Mouse (Mus musculus) heart, adult 18-20 months (tissue): ENCODE data around the gene Mon2. TPM values are rescaled to one million over a fixed set of nuclear protein-coding genes. Genes with fewer than 3 reads are reported as not detected.
"Not testable (repeated sequence)": the region's sequence is repeated elsewhere in the genome, so short reads cannot be mapped to it uniquely, and the experiment has no call there.

ENCODE experiments used
- DNase-seq, 2 experiments: peaks; one replicate each; pipeline ENCODE4 v3.0.0; 2021 to 2022; ENCODE audit warnings: mixed read lengths in 1 of 2
- total RNA-seq, 2 experiments: library from RNA; stranded (reverse); gene quantifications; 2 replicates each; pipeline ENCODE4 v1.2.3; 2021

The Mon2 gene
- total RNA-seq, 2 experiments from 2014 or later: 36.4 to 41.7 TPM

- peak; percentile 44 to 53 for DNase-seq
These were observed 85.3 kb downstream of the Mon2 start for GRCm38 (mm10) chr10:122991053-122991452.

DNA sequence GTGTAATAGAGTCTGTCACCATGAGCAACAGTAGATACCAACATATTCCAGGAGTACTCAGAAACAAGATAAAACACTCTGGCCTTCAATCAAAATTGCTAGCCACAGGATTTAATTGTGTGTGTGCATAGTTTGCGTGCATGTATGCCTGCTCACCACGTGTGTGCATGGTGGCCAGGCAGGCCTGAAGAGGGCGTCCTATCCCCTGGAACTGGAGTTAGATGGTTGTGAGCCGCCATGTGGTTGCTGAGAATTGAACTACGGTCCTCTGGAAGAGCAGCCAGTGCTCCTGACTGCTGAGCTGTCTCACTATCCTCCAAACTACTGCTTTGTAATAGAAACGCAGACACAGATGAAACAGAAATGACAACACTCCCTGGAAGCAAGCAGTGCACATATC lies 85.7 kb downstream of the Mon2 start:
- DNase-seq: peak in 1 of 2 experiments; percentile 32

DNA sequence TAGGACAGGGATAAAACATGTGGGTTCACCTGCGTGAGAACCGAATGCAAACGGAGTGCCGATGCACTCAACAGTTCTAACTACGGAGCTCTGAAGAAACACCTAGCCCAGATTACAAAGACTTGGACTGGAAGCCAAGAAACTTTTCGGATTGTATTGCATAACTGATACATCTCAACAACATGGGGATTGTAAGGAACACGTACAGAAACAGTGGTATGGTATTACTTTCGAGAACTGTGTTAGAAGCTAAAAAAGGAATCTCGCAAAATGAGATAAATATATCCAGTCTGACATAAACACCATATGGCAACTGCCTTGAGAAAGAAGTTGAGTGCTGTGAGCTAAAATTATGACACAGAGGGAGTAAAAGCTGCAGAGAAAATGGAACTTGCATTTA lies 86.4 kb downstream of the Mon2 start:
- DNase-seq: no peak

DNA sequence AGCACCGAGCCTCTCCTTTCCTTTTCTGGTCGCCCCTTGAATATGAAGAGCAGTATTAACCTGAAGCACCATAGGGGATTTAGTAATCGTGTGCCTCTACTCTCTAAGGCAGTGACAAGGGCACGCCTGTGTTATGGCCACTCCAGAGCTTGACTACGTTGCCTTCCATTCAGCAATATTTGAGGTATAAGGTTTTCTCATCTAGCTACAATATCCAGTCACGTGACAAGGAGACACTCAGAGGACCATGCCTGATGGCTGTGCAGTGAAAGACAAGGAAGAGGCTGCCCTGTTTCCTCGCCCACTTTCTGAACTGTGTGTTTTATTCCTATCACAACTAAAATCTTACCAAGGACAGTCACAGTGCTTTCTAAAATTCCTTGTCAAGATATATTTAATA lies 87.9 kb downstream of the Mon2 start:
- DNase-seq: peak in 1 of 2 experiments; percentile 29

DNA sequence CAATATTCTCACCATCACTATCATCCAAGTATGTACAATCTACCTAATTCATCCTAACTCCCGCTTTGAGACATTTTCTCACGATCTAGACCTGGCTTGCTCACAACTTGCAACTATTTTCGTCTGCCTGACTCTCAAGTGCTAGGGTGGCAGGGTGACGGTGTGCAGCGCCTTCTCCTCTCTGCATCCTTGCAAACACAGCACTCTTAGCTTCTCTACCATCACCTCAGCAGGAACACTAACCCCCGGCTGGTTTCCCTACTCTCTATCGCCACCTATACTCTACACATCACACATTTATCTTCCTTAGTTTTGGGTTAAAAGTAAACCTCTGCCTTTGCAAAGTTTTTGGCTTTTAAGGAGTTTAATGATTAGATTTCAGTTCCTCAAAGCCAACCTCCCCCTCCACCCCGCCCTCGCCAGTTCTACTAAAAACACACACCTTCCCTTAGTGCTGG lies 88.6 kb downstream of the Mon2 start:
- DNase-seq: peak; percentile 55 to 70

- peak; percentile 88 to 92 for DNase-seq
These were observed 89.7 kb downstream of the Mon2 start for GRCm38 (mm10) chr10:122986320-122987225.

GRCm38 (mm10) chr10:122985515-122986319 lies 90.6 kb downstream of the Mon2 start:
- DNase-seq: peak; percentile 87 to 89

DNA sequence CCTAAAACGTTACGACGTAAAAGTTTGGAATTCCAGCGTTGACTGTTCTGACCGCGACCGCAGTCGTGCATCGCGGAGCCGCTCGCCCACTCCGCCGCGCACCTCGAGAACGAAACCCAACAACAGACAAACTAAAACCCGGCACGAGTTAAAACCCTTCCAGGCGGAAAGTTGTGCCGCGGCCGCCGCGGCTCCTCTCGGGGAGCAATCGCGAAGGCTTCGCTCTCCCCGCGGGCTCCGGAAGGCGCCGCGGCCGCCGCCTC lies 91.1 kb downstream of the Mon2 start:
- DNase-seq: no peak

GRCm38 (mm10) chr10:122984531-122985251 lies 91.6 kb downstream of the Mon2 start:
- DNase-seq: peak in 1 of 2 experiments; percentile 28

DNA sequence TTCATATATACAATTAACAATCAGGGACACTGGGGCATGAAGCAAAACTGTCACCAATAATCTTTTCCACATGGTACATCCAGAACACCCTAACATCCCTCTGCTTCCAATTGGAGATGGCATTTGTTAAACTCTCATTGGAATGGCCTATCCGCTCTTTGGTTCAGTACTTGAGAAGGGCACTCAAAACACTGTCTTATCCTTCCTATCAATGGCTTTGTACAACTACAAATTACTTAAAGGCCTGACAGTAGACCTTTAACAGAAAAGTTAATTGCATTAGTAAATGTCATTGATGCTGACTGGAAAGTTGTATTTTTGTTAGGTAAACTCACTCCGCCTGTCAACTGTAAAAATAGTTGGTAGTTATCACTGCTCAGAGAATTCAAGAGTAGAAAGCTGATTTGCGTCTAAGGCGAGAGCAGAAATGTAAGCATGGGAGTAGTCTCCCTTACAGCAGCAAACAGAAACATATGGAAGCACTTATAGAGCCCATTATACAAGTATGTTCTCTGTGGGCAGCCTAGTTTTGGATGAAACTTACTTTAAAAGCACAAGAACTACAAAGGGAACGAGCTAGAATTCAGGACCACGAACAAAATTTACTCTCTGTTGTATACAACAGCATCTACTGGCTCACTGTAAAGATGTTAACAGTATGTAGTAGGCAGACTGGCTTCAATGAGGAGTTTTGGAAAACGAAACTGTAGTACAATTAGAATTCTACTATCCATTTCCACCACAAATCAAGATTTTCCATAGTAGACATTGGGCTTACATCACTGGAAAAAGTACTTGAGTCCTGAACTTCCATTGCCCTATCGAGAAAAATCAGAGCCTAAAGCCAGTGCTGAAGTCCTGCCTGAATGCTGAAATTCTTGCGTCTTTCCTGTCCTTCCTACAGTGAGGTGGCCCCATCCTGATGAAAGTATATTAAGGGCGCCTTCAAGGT lies 92.5 kb downstream of the Mon2 start:
- DNase-seq: peak in 1 of 2 experiments; percentile 36

DNA sequence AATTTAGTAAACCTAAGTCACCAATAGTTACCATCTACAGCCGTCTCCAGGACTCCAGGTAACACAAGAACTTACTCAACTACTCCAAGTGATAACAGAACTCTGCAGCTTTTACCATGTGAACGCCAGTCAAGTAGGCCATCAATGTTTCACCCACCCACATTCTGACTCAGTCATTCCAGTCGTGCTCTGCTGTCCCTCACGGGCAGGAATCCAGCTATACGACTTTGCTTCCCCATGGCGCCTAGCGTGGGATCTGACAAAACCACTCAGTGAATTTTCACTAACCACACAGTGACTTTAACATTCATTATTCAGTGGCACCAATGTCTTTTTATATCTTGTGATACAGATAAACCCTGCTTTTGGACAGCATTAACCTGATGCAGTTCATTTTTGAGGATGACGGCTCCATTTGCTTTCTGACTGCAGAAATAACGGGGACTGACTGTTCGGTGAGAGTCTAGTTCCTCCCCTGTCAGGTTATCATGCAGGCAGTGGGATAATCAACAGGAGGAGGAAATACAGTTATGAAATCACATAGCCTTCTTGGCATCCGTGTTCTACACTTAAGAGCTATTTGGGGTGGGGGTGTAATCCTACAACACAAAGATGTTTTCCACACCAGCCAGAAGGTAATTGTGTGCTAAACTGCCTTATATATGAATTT lies 93.3 kb downstream of the Mon2 start:
- DNase-seq: no peak

GRCm38 (mm10) chr10:122980123-122980522 lies 96.2 kb downstream of the Mon2 start:
- no peak for DNase-seq

- DNase-seq: no peak
These were observed 96.9 kb downstream of the Mon2 start for GRCm38 (mm10) chr10:122979356-122979755.

- DNase-seq: no peak
These were observed 100.3 kb downstream of the Mon2 start for GRCm38 (mm10) chr10:122976038-122976437.

- no peak for DNase-seq
These were observed 103.1 kb downstream of the Mon2 start for GRCm38 (mm10) chr10:122973241-122973640.

DNA sequence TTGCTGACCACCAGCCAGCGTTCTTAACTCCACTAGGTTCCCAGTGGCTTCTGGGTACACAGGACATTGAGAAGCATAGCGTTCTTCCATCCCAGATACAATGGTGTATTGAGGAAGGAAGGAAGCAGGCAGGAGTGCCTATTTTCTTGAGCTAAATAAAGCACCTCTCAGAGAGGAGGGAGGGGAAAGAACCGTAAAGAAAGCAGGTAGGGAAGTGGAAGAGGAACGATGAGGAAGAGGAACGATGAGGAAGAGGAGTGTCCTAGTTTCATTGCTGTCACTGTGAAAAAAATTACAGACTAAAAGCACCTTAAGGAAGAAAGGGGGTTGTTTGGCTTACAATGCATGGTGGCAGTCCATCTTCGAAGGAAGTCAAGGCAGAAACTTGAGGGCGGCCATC lies 106.1 kb downstream of the Mon2 start:
- no peak for DNase-seq

- no peak for DNase-seq
These were observed 109.9 kb downstream of the Mon2 start for GRCm38 (mm10) chr10:122966421-122966820.

GRCm38 (mm10) chr10:122965650-122966049 lies 110.7 kb downstream of the Mon2 start:
- DNase-seq: not testable (repeated sequence)

- DNase-seq: no peak
These were observed 112.1 kb downstream of the Mon2 start for GRCm38 (mm10) chr10:122964241-122964636.

- no peak for DNase-seq
These were observed 112.7 kb downstream of the Mon2 start for GRCm38 (mm10) chr10:122963463-122964240.
